Mouse (Mus musculus): Measurements from ENCODE around the gene Gm10283.

- TF ChIP-seq CTCF (IDR thresholded peaks at IDR 0.05) (no peak), EP300 (IDR thresholded peaks at IDR 0.05) (no peak)
Measured at GRCm38 (mm10) chr8:60386589-60386988, 116.4 kb downstream of the Gm10283 start.

Data from lung, postnatal 0 days (tissue).